In the genomic region with DNA sequence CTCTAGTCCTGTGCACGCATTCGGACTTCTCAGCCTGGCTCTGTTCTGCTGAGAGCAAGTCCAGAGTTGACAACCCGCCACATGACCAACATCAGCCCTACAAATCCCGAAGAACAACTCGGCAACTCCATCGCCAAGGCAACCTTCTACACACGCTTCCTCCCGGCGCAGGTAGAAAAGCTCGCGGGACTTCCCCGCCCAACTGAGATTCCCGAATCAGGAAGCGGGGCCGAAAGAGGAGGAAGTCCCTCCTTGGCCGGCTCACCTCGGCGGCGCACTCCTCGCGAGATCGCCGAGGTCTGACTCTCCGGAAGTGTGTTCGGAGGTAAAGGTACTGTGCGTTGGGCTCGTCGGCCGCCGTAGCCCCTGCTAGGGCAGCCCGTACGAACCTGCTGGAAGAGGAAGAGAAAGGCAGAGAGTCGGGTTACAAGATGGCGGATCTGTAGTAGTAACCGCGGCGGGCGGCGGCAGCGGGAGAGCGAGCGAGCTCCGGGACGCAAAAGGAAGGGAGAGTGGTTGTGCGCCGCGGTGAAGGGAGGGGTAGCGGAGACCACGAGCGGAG, we compare ENCODE assay signal across 8 mouse cellular contexts. TPM values are rescaled to one million over a fixed set of nuclear protein-coding genes. Genes with fewer than 3 reads are reported as not detected.
A peak's percentile ranks its signal among the peaks of the same experiment; 100 is the strongest.
DNase-seq lines count a peak whose midpoint lies in the region; ATAC-seq lines count a peak whose summit lies in the region.

TSS of gene Ppp4r3b (plus strand) at position 328 of the 562 bp plus-strand sequence.

- H3K27me3 ChIP-seq in hindbrain, embryonic 16.5 days (replicated peaks; ENCODE audit: control insufficient read depth, insufficient read depth, low read length): no peaks in the 10 kb centered on the region

- H3K27ac ChIP-seq in hindbrain, embryonic 16.5 days (ENCODE audit: low read depth, low read length): peak within 1 kb of the TSS; percentile 97
- peak within 1 kb of the TSS; percentile 94 for H3K27ac ChIP-seq in macrophage

- ATAC-seq in hindbrain, embryonic 16.5 days: peak; percentile 98

- peaks cover 56% of the 10 kb centered on the region for H3K79me2 ChIP-seq in macrophage (ENCODE audit: inconsistent target)

- DNase-seq in WW6 (ENCODE audit: low read depth, low spot score): peak; percentile 100
- peak; percentile 86 to 95 for DNase-seq in cerebellum, postnatal 4 days (ENCODE audit: low spot score in 2 of 2)
- peak; percentile 97 for DNase-seq in gastrocnemius, adult 18-20 months (ENCODE audit: low spot score)
- peak; percentile 98 to 99 for DNase-seq in left cerebral cortex, adult 18-20 months (ENCODE audit: low spot score in 2 of 2)
- peak; percentile 99 for DNase-seq in right cerebral cortex, adult 18-20 months
- peak; percentile 89 for DNase-seq in urinary bladder, postnatal 10 days (ENCODE audit: low spot score)

- peak within 1 kb of the TSS; percentile 96 for H3K4me3 ChIP-seq in hindbrain, embryonic 16.5 days (ENCODE audit: low read length)
- peak within 1 kb of the TSS; percentile 99 for H3K4me3 ChIP-seq in macrophage (ENCODE audit: inconsistent target)

- peaks cover 10% of the 10 kb centered on the region for H3K4me1 ChIP-seq in hindbrain, embryonic 16.5 days (ENCODE audit: control insufficient read depth, insufficient read depth, low read depth, low read length)

- H3K36me3 ChIP-seq in hindbrain, embryonic 16.5 days (ENCODE audit: control insufficient read depth, insufficient read depth, low read length): no peaks in the 10 kb centered on the region
- peaks cover 6% of the 10 kb centered on the region; the same call in 1 of the 2 replicates for H3K36me3 ChIP-seq in macrophage (ENCODE audit: inconsistent target)

- H3K9ac ChIP-seq in hindbrain, embryonic 16.5 days (ENCODE audit: low read depth, low read length): peak within 1 kb of the TSS; percentile 98

- H3K4me2 ChIP-seq in hindbrain, embryonic 16.5 days (ENCODE audit: low read length): peak within 1 kb of the TSS; percentile 69

- H3K9me3 ChIP-seq in hindbrain, embryonic 16.5 days (ENCODE audit: control insufficient read depth, low read length): no peaks in the 10 kb centered on the region

- WGBS in hindbrain, embryonic 16.5 days: 0% methylated on average over 50 of the region's 50 CpGs
- WGBS in macrophage (ENCODE audit: missing documents): 1% methylated on average over 50 of the region's 50 CpGs

RNA-seq across cellular contexts. Expression of gene Ppp4r3b, which starts in this region (rescaled TPM):
- total RNA-seq in gastrocnemius, adult 18-20 months (2021): 10 to 100 TPM; 23.0 to 25.2 TPM
- 65.9 and 66.3 TPM in 2 replicates for polyA plus RNA-seq in hindbrain, embryonic 16.5 days (2015; fragmentation: Nextera tagmentation; extraction: Ambion mirVana)
- 10 to 100 TPM; 53.6 to 54.1 TPM for total RNA-seq in left cerebral cortex, adult 18-20 months (2021)
- total RNA-seq in macrophage (2018; cell fraction: chromatin; rRNA removed): 100 to 1,000 TPM in 2 of 26 experiments, 10 to 100 TPM in 24; 50.2 to 103 (median 82.6) TPM
- 10 to 100 TPM; 35.1 to 59.1 (median 50.9) TPM for total RNA-seq in macrophage (2018; cell fraction: cytosol; rRNA removed)
- 100 to 1,000 TPM in 1 of 26 experiments, 10 to 100 TPM in 25; 43.6 to 100 (median 66.0) TPM for total RNA-seq in macrophage (2018; cell fraction: nucleus; rRNA removed)
- polyA plus RNA-seq in macrophage (2018): 30.5 to 42.1 TPM (median 41.2 TPM) in 3 replicates

Comparison
In these comparisons a context has a peak if more than half of its experiments do, and no peak if none do; other contexts are left out.
1. Peak in every context shown above with its lines: DNase-seq, ATAC-seq, H3K4me3 ChIP-seq and H3K27ac ChIP-seq.